Mouse (Mus musculus) kidney, postnatal 14 days (tissue): ENCODE measurements around the gene Auts2.

Experiments used
- DNase-seq: peaks from one replicate; pipeline ENCODE4 v3.0.0; 2022; ENCODE audit warnings: mixed read lengths

Gene Auts2

GRCm38 (mm10) chr5:131826362-131827261, 716.5 kb downstream of the Auts2 start:
- DNase-seq = no peak

GRCm38 (mm10) chr5:131825421-131825820, 717.7 kb downstream of the Auts2 start:
- no peak for DNase-seq

- no peak for DNase-seq
Observed at GRCm38 (mm10) chr5:131824197-131824991, 718.8 kb downstream of the Auts2 start.

GRCm38 (mm10) chr5:131821461-131821860, 721.7 kb downstream of the Auts2 start:
- DNase-seq = no peak

GRCm38 (mm10) chr5:131819251-131819691, 723.9 kb downstream of the Auts2 start:
- no peak for DNase-seq

GRCm38 (mm10) chr5:131815498-131815897, 727.6 kb downstream of the Auts2 start:
- DNase-seq = no peak

GRCm38 (mm10) chr5:131814503-131815003, 728.6 kb downstream of the Auts2 start:
- no peak for DNase-seq

GRCm38 (mm10) chr5:131813952-131814502, 729.1 kb downstream of the Auts2 start:
- DNase-seq = no peak

GRCm38 (mm10) chr5:131813331-131813781, 729.8 kb downstream of the Auts2 start:
- no peak for DNase-seq

GRCm38 (mm10) chr5:131812483-131813063, 730.6 kb downstream of the Auts2 start:
- DNase-seq = no peak

GRCm38 (mm10) chr5:131806350-131806749, 736.8 kb downstream of the Auts2 start:
- DNase-seq = no peak

GRCm38 (mm10) chr5:131805277-131805676, 737.9 kb downstream of the Auts2 start:
- DNase-seq = no peak

GRCm38 (mm10) chr5:131803609-131804008, 739.5 kb downstream of the Auts2 start:
- DNase-seq = no peak

- DNase-seq = no peak
Observed at GRCm38 (mm10) chr5:131802340-131803036, 740.7 kb downstream of the Auts2 start.

- DNase-seq = no peak
Observed at GRCm38 (mm10) chr5:131801924-131802323, 741.2 kb downstream of the Auts2 start.

- no peak for DNase-seq
Observed at GRCm38 (mm10) chr5:131798373-131798772, 744.8 kb downstream of the Auts2 start.

- no peak for DNase-seq
Observed at GRCm38 (mm10) chr5:131797044-131797443, 746.1 kb downstream of the Auts2 start.

- DNase-seq = no peak
Observed at GRCm38 (mm10) chr5:131794411-131795133, 748.6 kb downstream of the Auts2 start.

GRCm38 (mm10) chr5:131789601-131790000, 753.5 kb downstream of the Auts2 start:
- DNase-seq = no peak

- DNase-seq = no peak
Observed at GRCm38 (mm10) chr5:131788008-131788407, 755.1 kb downstream of the Auts2 start.

GRCm38 (mm10) chr5:131783241-131783640, 759.9 kb downstream of the Auts2 start:
- DNase-seq = no peak
